Mouse (Mus musculus) myocyte (in vitro differentiated cells): ENCODE data around the gene Rgs16. TPM values are rescaled to one million over a fixed set of nuclear protein-coding genes. Genes with fewer than 3 reads are reported as not detected.
"Not testable (repeated sequence)": the region's sequence is repeated elsewhere in the genome, so short reads cannot be mapped to it uniquely, and the experiment has no call there.

Experiments
- H3K27me3 ChIP-seq: one replicate; pipeline ENCODE4 v1.6.1; 2011; ENCODE audit not compliant: control insufficient read depth, insufficient read depth, insufficient read length
- H3K36me3 ChIP-seq: one replicate; pipeline ENCODE4 v1.6.1; 2011; ENCODE audit not compliant: control insufficient read depth, insufficient read depth
- H3K4me2 ChIP-seq: one replicate; pipeline ENCODE4 v1.6.1; 2011; ENCODE audit warnings: low read depth, control low read depth
- H3K4me3 ChIP-seq: one replicate; pipeline ENCODE4 v1.5.1; 2011; ENCODE audit warnings: mild to moderate bottlenecking, control low read depth, moderate library complexity
- H3K79me2 ChIP-seq: one replicate; pipeline ENCODE4 v1.6.1; 2011; ENCODE audit not compliant: control insufficient read depth, insufficient read depth
- H3ac ChIP-seq: one replicate; pipeline ENCODE4 v1.6.1; 2011; ENCODE audit not compliant: control insufficient read depth, insufficient read length
- CEBPB ChIP-seq: IDR thresholded peaks from 2 replicates; pipeline ENCODE4 v1.6.1; 2011; ENCODE audit warnings: mild to moderate bottlenecking, moderate library complexity; ENCODE audit not compliant: poor library complexity, insufficient read depth, severe bottlenecking
- E2F4 ChIP-seq: IDR thresholded peaks from one replicate; pipeline ENCODE4 v1.6.1; 2011; ENCODE audit warnings: mild to moderate bottlenecking, control low read depth, moderate library complexity; ENCODE audit not compliant: insufficient read depth
- MAX ChIP-seq: IDR thresholded peaks from one replicate; pipeline ENCODE4 v1.6.1; 2011; ENCODE audit warnings: low read depth, mild to moderate bottlenecking, control low read depth
- MYOD1 ChIP-seq, 3 experiments: IDR thresholded peaks; one replicate each; pipeline ENCODE4 v1.6.1; 2011; ENCODE audit warnings: control low read depth in 2 of 3, low read depth in 2 of 3, mild to moderate bottlenecking in 2 of 3, moderate library complexity in 1 of 3; ENCODE audit not compliant: insufficient read length in 2 of 3, control insufficient read depth in 1 of 3
- MYOG ChIP-seq, 3 experiments: IDR thresholded peaks; one replicate each; pipeline ENCODE4 v1.6.1; 2011; ENCODE audit warnings: control low read depth in 2 of 3, low read depth in 2 of 3, mild to moderate bottlenecking in 2 of 3; ENCODE audit not compliant: insufficient read length in 2 of 3, control insufficient read depth in 1 of 3, insufficient read depth in 1 of 3
- POLR2A ChIP-seq: IDR thresholded peaks from one replicate; pipeline ENCODE4 v1.6.1; 2011; ENCODE audit warnings: low read depth, mild to moderate bottlenecking, control low read depth, moderate library complexity; ENCODE audit not compliant: insufficient read length
- POLR2AphosphoS2 ChIP-seq: IDR thresholded peaks from one replicate; pipeline ENCODE4 v1.6.1; 2011; ENCODE audit warnings: low read depth, control low read depth; ENCODE audit not compliant: insufficient read length
- REST ChIP-seq: IDR thresholded peaks from one replicate; pipeline ENCODE4 v1.6.1; 2011; ENCODE audit warnings: mild to moderate bottlenecking, control low read depth, moderate library complexity; ENCODE audit not compliant: insufficient read depth, insufficient read length
- SRF ChIP-seq: IDR thresholded peaks from one replicate; pipeline ENCODE4 v1.6.1; 2011; ENCODE audit warnings: low read depth; ENCODE audit not compliant: control insufficient read depth, insufficient read length
- TCF12 ChIP-seq: IDR thresholded peaks from one replicate; pipeline ENCODE4 v1.6.1; 2011; ENCODE audit warnings: mild to moderate bottlenecking, control low read depth; ENCODE audit not compliant: poor library complexity, insufficient read depth, severe bottlenecking
- TCF3 ChIP-seq: IDR thresholded peaks from one replicate; pipeline ENCODE4 v1.6.1; 2011; ENCODE audit warnings: low read depth, control low read depth; ENCODE audit not compliant: insufficient read length
- USF1 ChIP-seq: IDR thresholded peaks from one replicate; pipeline ENCODE4 v1.6.1; 2011; ENCODE audit warnings: low read depth, mild to moderate bottlenecking, control low read depth, moderate library complexity
- polyA plus RNA-seq: library from polyadenylated mRNA; unstranded; fragments of >200 nt; fragmentation: generic; extraction: Trizol; gene quantifications from one replicate; pipeline ENCODE4 v1.2.1, GENCODE M21; 2012; ENCODE audit warnings: missing spikeins

Gene Rgs16
- polyA plus RNA-seq, 1 experiment = 6.5 TPM

DNA sequence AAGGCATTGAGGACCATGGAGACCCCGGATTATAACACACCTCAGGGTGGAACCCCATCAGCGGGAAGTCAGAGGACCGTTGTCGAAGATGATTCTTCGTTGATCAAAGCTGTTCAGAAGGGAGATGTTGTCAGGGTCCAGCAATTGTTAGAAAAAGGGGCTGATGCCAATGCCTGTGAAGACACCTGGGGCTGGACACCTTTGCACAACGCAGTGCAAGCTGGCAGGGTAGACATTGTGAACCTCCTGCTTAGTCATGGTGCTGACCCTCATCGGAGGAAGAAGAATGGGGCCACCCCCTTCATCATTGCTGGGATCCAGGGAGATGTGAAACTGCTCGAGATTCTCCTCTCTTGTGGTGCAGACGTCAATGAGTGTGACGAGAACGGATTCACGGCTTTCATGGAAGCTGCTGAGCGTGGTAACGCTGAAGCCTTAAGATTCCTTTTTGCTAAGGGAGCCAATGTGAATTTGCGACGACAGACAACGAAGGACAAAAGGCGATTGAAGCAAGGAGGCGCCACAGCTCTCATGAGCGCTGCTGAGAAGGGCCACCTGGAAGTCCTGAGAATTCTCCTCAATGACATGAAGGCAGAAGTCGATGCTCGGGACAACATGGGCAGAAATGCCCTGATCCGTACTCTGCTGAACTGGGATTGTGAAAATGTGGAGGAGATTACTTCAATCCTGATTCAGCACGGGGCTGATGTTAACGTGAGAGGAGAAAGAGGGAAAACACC is 13.7 kb downstream of the Rgs16 start:
- Histone ChIP-seq H3K79me2 (no peaks in the 10 kb centered on the region), H3K4me2 (no peak overlapping the region), H3ac (no peak overlapping the region), H3K4me3 (no peak overlapping the region), H3K36me3 (no peaks in the 10 kb centered on the region), H3K27me3 (peaks cover 12% of the 10 kb centered on the region)
- TF ChIP-seq MYOG (IDR thresholded peaks at IDR 0.05; ENCODE audit: control insufficient read depth in 1 of 3, insufficient read depth in 1 of 3, insufficient read length in 2 of 3, low read depth in 2 of 3) = no peak
- no peak for TF ChIP-seq POLR2AphosphoS2
- TF ChIP-seq MYOD1 (IDR thresholded peaks at IDR 0.05; ENCODE audit: control insufficient read depth in 1 of 3, insufficient read length in 2 of 3, low read depth in 2 of 3) = no peak
- TF ChIP-seq USF1 = no peak
- TF ChIP-seq MAX = no peak
- TF ChIP-seq E2F4 = no peak
- TF ChIP-seq TCF3 = no peak
- TF ChIP-seq CEBPB = no peak

- TF ChIP-seq CEBPB = no peak
- TF ChIP-seq TCF12 = no peak
- no peak for TF ChIP-seq POLR2AphosphoS2
- TF ChIP-seq USF1 = no peak
- no peak for TF ChIP-seq E2F4
- TF ChIP-seq MYOG (IDR thresholded peaks at IDR 0.05; ENCODE audit: control insufficient read depth in 1 of 3, insufficient read depth in 1 of 3, insufficient read length in 2 of 3, low read depth in 2 of 3) = no peak
- no peak for TF ChIP-seq SRF
- no peak for TF ChIP-seq MAX
- no peak for TF ChIP-seq TCF3
- TF ChIP-seq POLR2A = no peak
- TF ChIP-seq REST = no peak
- no peak for TF ChIP-seq MYOD1 (IDR thresholded peaks at IDR 0.05; ENCODE audit: control insufficient read depth in 1 of 3, insufficient read length in 2 of 3, low read depth in 2 of 3)
- Histone ChIP-seq H3K27me3 (no peaks in the 10 kb centered on the region), H3K4me3 (no peak overlapping the region), H3K4me2 (no peak overlapping the region), H3K36me3 (no peaks in the 10 kb centered on the region), H3ac (no peak overlapping the region), H3K79me2 (no peaks in the 10 kb centered on the region)
Measured at GRCm38 (mm10) chr1:153764136-153764535, 24.0 kb downstream of the Rgs16 start.

GRCm38 (mm10) chr1:153766298-153766697 is 26.1 kb downstream of the Rgs16 start:
- H3K27me3 ChIP-seq = no peaks in the 10 kb centered on the region
- no peak overlapping the region for H3ac ChIP-seq
- H3K4me3 ChIP-seq = no peak overlapping the region
- TF ChIP-seq USF1 (no peak), POLR2A (no peak), POLR2AphosphoS2 (no peak), REST (no peak), TCF3 (no peak), MAX (no peak), MYOD1 (IDR thresholded peaks at IDR 0.05; ENCODE audit: control insufficient read depth in 1 of 3, insufficient read length in 2 of 3, low read depth in 2 of 3) (no peak), TCF12 (no peak), E2F4 (no peak), CEBPB (no peak), SRF (no peak), MYOG (IDR thresholded peaks at IDR 0.05; ENCODE audit: control insufficient read depth in 1 of 3, insufficient read depth in 1 of 3, insufficient read length in 2 of 3, low read depth in 2 of 3) (no peak)
- H3K36me3 ChIP-seq = no peaks in the 10 kb centered on the region
- H3K4me2 ChIP-seq = no peak overlapping the region
- no peaks in the 10 kb centered on the region for H3K79me2 ChIP-seq

DNA sequence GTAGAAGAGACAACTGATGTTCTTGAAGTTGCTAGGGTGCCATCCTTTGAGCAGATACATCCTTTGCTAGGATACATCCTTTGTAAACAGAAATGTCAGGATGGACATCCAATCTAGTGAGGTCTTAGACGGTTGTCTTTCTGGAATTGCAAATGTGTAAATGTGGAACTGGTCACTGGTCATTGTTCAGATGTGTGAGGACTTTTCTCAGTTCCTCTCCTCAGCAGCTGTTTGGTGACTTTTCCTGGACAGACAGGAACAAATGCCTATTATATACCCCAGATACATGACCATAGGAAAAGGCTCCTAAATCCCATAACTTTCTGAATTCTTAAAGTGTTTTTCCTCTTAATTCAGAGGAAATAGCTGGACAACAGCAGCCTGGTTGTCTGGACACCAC is 27.1 kb downstream of the Rgs16 start:
- TF ChIP-seq USF1 = no peak
- TF ChIP-seq TCF3 = no peak
- TF ChIP-seq MAX = no peak
- TF ChIP-seq CEBPB = no peak
- TF ChIP-seq REST = no peak
- no peak for TF ChIP-seq E2F4
- TF ChIP-seq POLR2A = no peak
- TF ChIP-seq SRF = no peak
- no peak for TF ChIP-seq MYOG (IDR thresholded peaks at IDR 0.05; ENCODE audit: control insufficient read depth in 1 of 3, insufficient read depth in 1 of 3, insufficient read length in 2 of 3, low read depth in 2 of 3)
- H3ac ChIP-seq = no peak overlapping the region
- H3K27me3 ChIP-seq = no peaks in the 10 kb centered on the region
- no peak overlapping the region for H3K4me3 ChIP-seq
- no peaks in the 10 kb centered on the region for H3K79me2 ChIP-seq
- H3K36me3 ChIP-seq = no peaks in the 10 kb centered on the region
- H3K4me2 ChIP-seq = no peak overlapping the region

DNA sequence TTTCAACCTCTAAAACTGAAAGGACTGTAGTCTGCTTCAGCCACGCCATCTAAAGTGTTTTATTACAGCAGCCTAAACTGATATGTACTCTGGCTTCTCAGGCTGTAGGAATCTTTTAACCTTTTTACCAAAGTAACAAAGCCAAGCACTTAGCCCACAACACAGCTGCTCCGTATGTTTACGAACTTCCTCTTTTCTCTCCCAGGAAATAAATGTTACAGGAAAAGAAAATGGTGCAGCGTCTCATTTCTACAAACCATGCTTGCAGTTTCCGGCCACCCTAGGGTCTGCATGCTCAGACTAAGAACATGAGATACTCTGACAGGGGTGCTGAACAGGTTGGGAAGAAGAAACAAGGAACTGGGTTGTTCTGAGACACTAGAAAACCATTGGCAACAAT is 28.3 kb downstream of the Rgs16 start:
- Histone ChIP-seq H3K4me2 (no peak overlapping the region), H3K36me3 (no peaks in the 10 kb centered on the region)

GRCm38 (mm10) chr1:153769571-153769970 is 29.4 kb downstream of the Rgs16 start:
- H3K4me3 ChIP-seq, H3K4me2 ChIP-seq, H3ac ChIP-seq, H3K36me3 ChIP-seq, H3K27me3 ChIP-seq, H3K79me2 ChIP-seq: not testable (repeated sequence)

More for the DNA sequence above, 28.3 kb downstream of the Rgs16 start:
- no peak overlapping the region for H3K4me3 ChIP-seq
- no peak for TF ChIP-seq MYOD1 (IDR thresholded peaks at IDR 0.05; ENCODE audit: control insufficient read depth in 1 of 3, insufficient read length in 2 of 3, low read depth in 2 of 3)
- TF ChIP-seq SRF = no peak
- no peak for TF ChIP-seq MAX
- TF ChIP-seq POLR2AphosphoS2 = no peak
- no peak for TF ChIP-seq USF1
- no peak for TF ChIP-seq CEBPB
- TF ChIP-seq REST = no peak
- TF ChIP-seq MYOG (IDR thresholded peaks at IDR 0.05; ENCODE audit: control insufficient read depth in 1 of 3, insufficient read depth in 1 of 3, insufficient read length in 2 of 3, low read depth in 2 of 3) = no peak
- no peak for TF ChIP-seq TCF3
- no peak for TF ChIP-seq POLR2A
- TF ChIP-seq TCF12 = no peak
- TF ChIP-seq E2F4 = no peak
- no peaks in the 10 kb centered on the region for H3K79me2 ChIP-seq
- H3K27me3 ChIP-seq = no peaks in the 10 kb centered on the region
- H3ac ChIP-seq = no peak overlapping the region
